Mouse (Mus musculus) kidney, adult 2 months (tissue): Measurements from ENCODE around the gene Gm45521.

Experiments used
- CTCF ChIP-seq: fragments of 200-500 bp; conservative IDR thresholded peaks from 2 replicates; pipeline ENCODE4 v1.5.1; 2011; ENCODE audit warnings: low read depth, mild to moderate bottlenecking, control low read depth, low read length, moderate library complexity, mixed read lengths; ENCODE audit not compliant: insufficient read depth, insufficient read length
- POLR2A ChIP-seq: fragments of 200-500 bp; IDR thresholded peaks from one replicate; pipeline ENCODE4 v1.6.1; 2011; ENCODE audit warnings: low read depth, low read length, control low read depth

- TF ChIP-seq CTCF, result no peak
- TF ChIP-seq POLR2A, result no peak
Observed at GRCm38 (mm10) chr14:8007084-8007483, 50.0 kb downstream of the Gm45521 start.
